Mouse (Mus musculus): ENCODE results near the gene Myl6.

- no peak for TF ChIP-seq CTCF (IDR thresholded peaks at IDR 0.05; ENCODE audit: control insufficient read depth, insufficient read depth, insufficient read length)
- TF ChIP-seq MYOD1 (IDR thresholded peaks at IDR 0.05; ENCODE audit: control insufficient read depth, insufficient read length, low read depth), result no peak
- no peak for TF ChIP-seq CEBPB (IDR thresholded peaks at IDR 0.05; ENCODE audit: low read depth)
- no peak for TF ChIP-seq MAX (IDR thresholded peaks at IDR 0.05)
These were observed 19.6 kb downstream of the Myl6 start for GRCm38 (mm10) chr10:128474366-128474765.

All from C2C12 (cell line).